Mouse (Mus musculus) hindbrain, embryonic 10.5 days (tissue): ENCODE measurements at regions not wholly inside any gene's neighbourhood (a gene's known extent, or its start where the extent isn't known, plus 50 kb on each side); places are given as distances from the start of the nearest gene placed in this dataset.
A peak's percentile ranks its signal among the peaks of the same experiment; 100 is the strongest.

ENCODE experiments used
- DNase-seq: peaks from one replicate; pipeline ENCODE4 v3.0.0-alpha.2; 2017; ENCODE audit warnings: low spot score
- H3K27ac ChIP-seq: fragments of 300-500 bp; sonication (generic); 2 replicates; pipeline ENCODE4 v1.5.1; 2016; ENCODE audit warnings: mild to moderate bottlenecking, moderate library complexity
- H3K27me3 ChIP-seq: fragments of 300-500 bp; sonication (generic); 2 replicates; pipeline ENCODE4 v1.6.1; 2016; ENCODE audit warnings: mild to moderate bottlenecking; ENCODE audit not compliant: poor library complexity, insufficient read depth, severe bottlenecking
- H3K36me3 ChIP-seq: fragments of 300-500 bp; sonication (generic); 2 replicates; pipeline ENCODE4 v1.6.1; 2016; ENCODE audit warnings: mild to moderate bottlenecking, moderate library complexity
- H3K4me1 ChIP-seq: fragments of 300-500 bp; sonication (generic); replicated peaks from 2 replicates; pipeline ENCODE4 v1.6.1; 2016; ENCODE audit warnings: mild to moderate bottlenecking
- H3K4me3 ChIP-seq: fragments of 300-500 bp; sonication (generic); 2 replicates; pipeline ENCODE4 v1.5.1; 2016; ENCODE audit warnings: mild to moderate bottlenecking, moderate library complexity
- H3K9me3 ChIP-seq: fragments of 300-500 bp; sonication (generic); 2 replicates; pipeline ENCODE4 v1.6.1; 2016; ENCODE audit warnings: mild to moderate bottlenecking, moderate library complexity
- WGBS: fragments of 180-500 bp; shearing (Covaris S2); methylation state at CpG from one replicate; pipeline ENCODE4 v1.1.7; 2016; 5-methylcytosine and 5-hydroxymethylcytosine counted together

GRCm38 (mm10) chr1:114456406-114456805 is 1228.2 kb upstream of the Cntnap5a start:
- no peak for DNase-seq
- Histone ChIP-seq H3K4me1 (no peaks in the 10 kb centered on the region), H3K9me3 (no peaks in the 10 kb centered on the region), H3K27me3 (no peaks in the 10 kb centered on the region), H3K36me3 (no peaks in the 10 kb centered on the region), H3K27ac (no peak overlapping the region), H3K4me3 (no peak overlapping the region)
- 88% methylated on average over 1 of the region's 1 CpGs for WGBS

GRCm38 (mm10) chr1:114496455-114496854 is 1188.1 kb upstream of the Cntnap5a start:
- Histone ChIP-seq H3K27me3 (no peaks in the 10 kb centered on the region), H3K9me3 (no peaks in the 10 kb centered on the region), H3K4me1 (no peaks in the 10 kb centered on the region), H3K27ac (no peak overlapping the region), H3K4me3 (no peak overlapping the region), H3K36me3 (no peaks in the 10 kb centered on the region)
- no peak for DNase-seq
- WGBS = 82% methylated on average over 1 of the region's 1 CpGs

- H3K4me3 ChIP-seq = no peak overlapping the region
- H3K9me3 ChIP-seq = no peaks in the 10 kb centered on the region
- no peaks in the 10 kb centered on the region for H3K27me3 ChIP-seq
- no peak overlapping the region for H3K27ac ChIP-seq
- DNase-seq = no peak
- 97% methylated on average over 1 of the region's 1 CpGs for WGBS
- H3K36me3 ChIP-seq = no peaks in the 10 kb centered on the region
- H3K4me1 ChIP-seq = no peaks in the 10 kb centered on the region
These were observed 1168.8 kb upstream of the Cntnap5a start for GRCm38 (mm10) chr1:114515709-114516108.

- H3K4me3 ChIP-seq = no peak overlapping the region
- no peak for DNase-seq
- H3K36me3 ChIP-seq = no peaks in the 10 kb centered on the region
- no peaks in the 10 kb centered on the region for H3K4me1 ChIP-seq
- no peaks in the 10 kb centered on the region for H3K9me3 ChIP-seq
- no peaks in the 10 kb centered on the region for H3K27me3 ChIP-seq
- H3K27ac ChIP-seq = no peak overlapping the region
These were observed 1164.7 kb upstream of the Cntnap5a start for GRCm38 (mm10) chr1:114519860-114520259.

GRCm38 (mm10) chr1:114528545-114528944 is 1156.0 kb upstream of the Cntnap5a start:
- no peak overlapping the region for H3K4me3 ChIP-seq
- H3K4me1 ChIP-seq = peaks cover 8% of the 10 kb centered on the region; the same call in 1 of the 2 replicates
- no peaks in the 10 kb centered on the region for H3K9me3 ChIP-seq
- no peaks in the 10 kb centered on the region for H3K27me3 ChIP-seq
- H3K27ac ChIP-seq = no peak overlapping the region
- WGBS = 63% methylated on average over 1 of the region's 1 CpGs
- H3K36me3 ChIP-seq = no peaks in the 10 kb centered on the region
- DNase-seq = peak; percentile 18

- Histone ChIP-seq H3K4me3 (no peak overlapping the region), H3K36me3 (no peaks in the 10 kb centered on the region), H3K27me3 (no peaks in the 10 kb centered on the region), H3K9me3 (no peaks in the 10 kb centered on the region), H3K27ac (no peak overlapping the region), H3K4me1 (peaks cover 2% of the 10 kb centered on the region; the same call in 1 of the 2 replicates)
- DNase-seq = no peak
- 59% methylated on average over 1 of the region's 1 CpGs for WGBS
These were observed 1150.7 kb upstream of the Cntnap5a start for GRCm38 (mm10) chr1:114533881-114534280.

- no peak for DNase-seq
- WGBS = 81% methylated on average over 1 of the region's 1 CpGs
- H3K27me3 ChIP-seq = no peaks in the 10 kb centered on the region
- H3K36me3 ChIP-seq = no peaks in the 10 kb centered on the region
- H3K27ac ChIP-seq = no peak overlapping the region
- H3K9me3 ChIP-seq = no peaks in the 10 kb centered on the region
- no peaks in the 10 kb centered on the region for H3K4me1 ChIP-seq
- H3K4me3 ChIP-seq = no peak overlapping the region
These were observed 1137.6 kb upstream of the Cntnap5a start for GRCm38 (mm10) chr1:114546997-114547396.

GRCm38 (mm10) chr1:114552719-114553118 is 1131.8 kb upstream of the Cntnap5a start:
- Histone ChIP-seq H3K36me3 (no peaks in the 10 kb centered on the region), H3K27ac (no peak overlapping the region), H3K4me3 (no peak overlapping the region), H3K4me1 (no peaks in the 10 kb centered on the region), H3K9me3 (no peaks in the 10 kb centered on the region), H3K27me3 (no peaks in the 10 kb centered on the region)
- DNase-seq = no peak
- WGBS = 89% methylated on average over 1 of the region's 1 CpGs

GRCm38 (mm10) chr1:114554453-114554852 is 1130.1 kb upstream of the Cntnap5a start:
- no peaks in the 10 kb centered on the region for H3K9me3 ChIP-seq
- WGBS = 80% methylated on average over 2 of the region's 2 CpGs
- H3K27ac ChIP-seq = no peak overlapping the region
- H3K4me1 ChIP-seq = no peaks in the 10 kb centered on the region
- no peaks in the 10 kb centered on the region for H3K27me3 ChIP-seq
- no peak for DNase-seq
- H3K36me3 ChIP-seq = no peaks in the 10 kb centered on the region
- H3K4me3 ChIP-seq = no peak overlapping the region
